In the genomic region with DNA sequence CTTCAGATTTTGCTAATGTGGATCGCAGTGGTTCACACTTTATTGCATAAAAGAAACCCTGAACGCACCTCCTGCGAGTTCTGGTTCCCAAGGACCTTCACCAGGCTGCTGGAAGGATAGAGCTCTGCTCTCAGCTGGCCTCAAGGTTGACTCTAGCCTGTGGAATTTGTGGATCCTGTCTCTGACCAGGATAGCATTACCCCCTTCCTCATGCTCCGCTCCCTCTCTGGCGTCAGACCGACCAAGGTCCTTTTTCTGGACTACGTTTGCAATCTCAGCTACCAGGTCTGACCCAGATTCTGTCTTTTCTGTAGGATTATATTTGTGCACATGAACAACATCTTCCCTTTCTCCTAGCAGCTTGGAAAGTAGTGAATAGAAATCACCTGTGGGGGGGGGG, we compare ENCODE assay signal across 22 mouse cellular contexts.
A peak's percentile ranks its signal among the peaks of the same experiment; 100 is the strongest.
DNase-seq lines count a peak whose midpoint lies in the region; ATAC-seq lines count a peak whose summit lies in the region.
"Had no signal": no experiment of that assay in that cellular context is flagged by ENCODE, and none has a peak within 500 bp of the region (broad histone marks: within the 10 kb centered on the region; RNA-seq: fewer than 3 reads in every experiment).

No protein-coding gene starts in this region.

- no peak for DNase-seq in hindbrain, embryonic 14.5 days (ENCODE audit: low spot score)
- no peak for DNase-seq in hindbrain, embryonic 11.5 days (ENCODE audit: low spot score)
- DNase-seq in midbrain, embryonic 14.5 days: no peak
- peak; percentile 57 to 58 for DNase-seq in adrenal gland, postnatal 36 days
- DNase-seq: B cell, adult 2 months; cerebellum, adult 11 months; cerebellum, adult 8-10 months; cerebellum, postnatal 25 days; gastrocnemius, adult 2 months; gastrocnemius, postnatal 36 days; heart, adult 11 months; heart, postnatal 36 days; kidney, adult 2 months had no signal

- no peak for ATAC-seq in forebrain, embryonic 15.5 days (replicated peaks)
- ATAC-seq in forebrain, embryonic 16.5 days: no peak
- no peak for ATAC-seq in hindbrain, embryonic 14.5 days (ENCODE audit: low FRiP score)
- ATAC-seq in hindbrain, embryonic 11.5 days (ENCODE audit: low FRiP score): no peak; the same call in 1 of the 2 replicates
- 0 out of 2 replicates have a peak, but pooled peaks have one; percentile 42 for ATAC-seq in midbrain, embryonic 16.5 days
- no peak for ATAC-seq in midbrain, embryonic 14.5 days (ENCODE audit: low FRiP score, low TSS enrichment)
- ATAC-seq in CD4-positive, CD25-positive, alpha-beta regulatory T cell, adult 4 months: no peak
- ATAC-seq: intestine, embryonic 16.5 days had no signal

- no peak overlapping the region for H3K9ac ChIP-seq in forebrain, embryonic 15.5 days (replicated peaks)
- H3K9ac ChIP-seq in forebrain, embryonic 16.5 days (replicated peaks; ENCODE audit: low read depth, low read length): no peak overlapping the region
- H3K9ac ChIP-seq in hindbrain, embryonic 14.5 days: no peak overlapping the region
- no peak overlapping the region for H3K9ac ChIP-seq in hindbrain, embryonic 11.5 days (ENCODE audit: low read depth, low read length)
- H3K9ac ChIP-seq in midbrain, embryonic 16.5 days (ENCODE audit: low read depth, low read length): no peak overlapping the region
- no peak overlapping the region for H3K9ac ChIP-seq in midbrain, embryonic 14.5 days (replicated peaks; ENCODE audit: low read length)
- H3K9ac ChIP-seq: embryonic facial prominence, embryonic 12.5 days; forebrain, embryonic 12.5 days; heart, embryonic 13.5 days; hindbrain, embryonic 12.5 days had no signal

- no peak overlapping the region for H3K4me3 ChIP-seq in forebrain, embryonic 15.5 days
- no peak overlapping the region for H3K4me3 ChIP-seq in forebrain, embryonic 16.5 days (replicated peaks; ENCODE audit: low read length)
- H3K4me3 ChIP-seq in hindbrain, embryonic 14.5 days (replicated peaks; ENCODE audit: low read length): no peak overlapping the region
- no peak overlapping the region for H3K4me3 ChIP-seq in hindbrain, embryonic 11.5 days (ENCODE audit: low read depth, low read length)
- no peak overlapping the region for H3K4me3 ChIP-seq in midbrain, embryonic 16.5 days (ENCODE audit: low read depth, low read length)
- no peak overlapping the region for H3K4me3 ChIP-seq in midbrain, embryonic 14.5 days (replicated peaks; ENCODE audit: low read depth, low read length)
- H3K4me3 ChIP-seq: embryonic facial prominence, embryonic 12.5 days; forebrain, embryonic 12.5 days; gastrocnemius, adult 2 months; heart, embryonic 13.5 days; hindbrain, embryonic 12.5 days had no signal

- peaks cover 15% of the 10 kb centered on the region for H3K4me1 ChIP-seq in forebrain, embryonic 15.5 days
- peaks cover 17% of the 10 kb centered on the region for H3K4me1 ChIP-seq in forebrain, embryonic 16.5 days (replicated peaks; ENCODE audit: control insufficient read depth, insufficient read depth, low read length)
- H3K4me1 ChIP-seq in hindbrain, embryonic 14.5 days (replicated peaks; ENCODE audit: control insufficient read depth, insufficient read depth, low read length): peaks cover 11% of the 10 kb centered on the region
- 0 out of 2 replicates have a peak, but pooled peaks cover 3% of the 10 kb centered on the region for H3K4me1 ChIP-seq in hindbrain, embryonic 11.5 days (replicated peaks; ENCODE audit: control insufficient read depth, insufficient read depth, low read length)
- peaks cover 12% of the 10 kb centered on the region; the same call in 1 of the 2 replicates for H3K4me1 ChIP-seq in midbrain, embryonic 16.5 days (ENCODE audit: control insufficient read depth, insufficient read depth, low read length)
- H3K4me1 ChIP-seq in midbrain, embryonic 14.5 days (ENCODE audit: control insufficient read depth, insufficient read depth, low read length): peaks cover 14% of the 10 kb centered on the region
- H3K4me1 ChIP-seq: embryonic facial prominence, embryonic 12.5 days; heart, embryonic 13.5 days had no signal

- 95% methylated on average over 7 of the region's 7 CpGs for WGBS in forebrain, embryonic 15.5 days
- WGBS in forebrain, embryonic 16.5 days: 95% methylated on average over 7 of the region's 7 CpGs
- 90% methylated on average over 7 of the region's 7 CpGs for WGBS in hindbrain, embryonic 14.5 days
- WGBS in hindbrain, embryonic 11.5 days: 91% methylated on average over 7 of the region's 7 CpGs
- 94% methylated on average over 7 of the region's 7 CpGs for WGBS in midbrain, embryonic 16.5 days
- WGBS in midbrain, embryonic 14.5 days: 90% methylated on average over 7 of the region's 7 CpGs

- no peaks in the 10 kb centered on the region for H3K9me3 ChIP-seq in forebrain, embryonic 15.5 days
- H3K9me3 ChIP-seq in forebrain, embryonic 16.5 days (ENCODE audit: control insufficient read depth, low read length): no peaks in the 10 kb centered on the region
- no peaks in the 10 kb centered on the region for H3K9me3 ChIP-seq in hindbrain, embryonic 14.5 days (ENCODE audit: control insufficient read depth, low read length)
- H3K9me3 ChIP-seq in hindbrain, embryonic 11.5 days (ENCODE audit: control insufficient read depth, low read length): no peaks in the 10 kb centered on the region
- H3K9me3 ChIP-seq in midbrain, embryonic 16.5 days (replicated peaks; ENCODE audit: control insufficient read depth, low read length, poor library complexity, severe bottlenecking): no peaks in the 10 kb centered on the region
- no peaks in the 10 kb centered on the region for H3K9me3 ChIP-seq in midbrain, embryonic 14.5 days (ENCODE audit: control insufficient read depth, low read length)
- H3K9me3 ChIP-seq: embryonic facial prominence, embryonic 12.5 days; forebrain, embryonic 12.5 days; heart, embryonic 13.5 days; hindbrain, embryonic 12.5 days had no signal

- H3K27ac ChIP-seq in forebrain, embryonic 15.5 days (replicated peaks): peak overlapping the region; percentile 69
- no peak overlapping the region for H3K27ac ChIP-seq in forebrain, embryonic 16.5 days (ENCODE audit: low read length)
- H3K27ac ChIP-seq in hindbrain, embryonic 14.5 days: peak overlapping the region; percentile 32; the same call in 1 of the 2 replicates
- H3K27ac ChIP-seq in hindbrain, embryonic 11.5 days (ENCODE audit: low read depth, low read length): no peak overlapping the region
- H3K27ac ChIP-seq in midbrain, embryonic 16.5 days (ENCODE audit: low read length): no peak overlapping the region
- H3K27ac ChIP-seq in midbrain, embryonic 14.5 days (replicated peaks; ENCODE audit: low read depth, low read length): no peak overlapping the region
- H3K27ac ChIP-seq: embryonic facial prominence, embryonic 12.5 days; forebrain, embryonic 12.5 days; gastrocnemius, adult 2 months; heart, embryonic 13.5 days had no signal

- no peaks in the 10 kb centered on the region; the same call in 1 of the 2 replicates for H3K36me3 ChIP-seq in forebrain, embryonic 15.5 days
- H3K36me3 ChIP-seq in forebrain, embryonic 16.5 days (ENCODE audit: control insufficient read depth, insufficient read depth): 0 out of 2 replicates have a peak, but pooled peaks cover 2% of the 10 kb centered on the region
- no peaks in the 10 kb centered on the region for H3K36me3 ChIP-seq in hindbrain, embryonic 14.5 days (replicated peaks; ENCODE audit: control insufficient read depth, insufficient read depth)
- H3K36me3 ChIP-seq in hindbrain, embryonic 11.5 days (ENCODE audit: control insufficient read depth, insufficient read depth, low read length): no peaks in the 10 kb centered on the region
- H3K36me3 ChIP-seq in midbrain, embryonic 16.5 days (ENCODE audit: control insufficient read depth, insufficient read depth, low read length): no peaks in the 10 kb centered on the region
- H3K36me3 ChIP-seq in midbrain, embryonic 14.5 days (ENCODE audit: control insufficient read depth, insufficient read depth, low read length): no peaks in the 10 kb centered on the region
- H3K36me3 ChIP-seq: embryonic facial prominence, embryonic 12.5 days; forebrain, embryonic 12.5 days; hindbrain, embryonic 12.5 days had no signal

- no peaks in the 10 kb centered on the region for H3K27me3 ChIP-seq in forebrain, embryonic 15.5 days
- H3K27me3 ChIP-seq in forebrain, embryonic 16.5 days (replicated peaks; ENCODE audit: control insufficient read depth, insufficient read depth, low read length): no peaks in the 10 kb centered on the region
- H3K27me3 ChIP-seq in hindbrain, embryonic 14.5 days (ENCODE audit: control insufficient read depth, insufficient read depth, low read length): no peaks in the 10 kb centered on the region
- H3K27me3 ChIP-seq in hindbrain, embryonic 11.5 days (ENCODE audit: control insufficient read depth, insufficient read depth, low read length): no peaks in the 10 kb centered on the region
- H3K27me3 ChIP-seq in midbrain, embryonic 16.5 days (ENCODE audit: control insufficient read depth, insufficient read depth, low read depth, low read length): no peaks in the 10 kb centered on the region
- H3K27me3 ChIP-seq in midbrain, embryonic 14.5 days (ENCODE audit: control insufficient read depth, insufficient read depth, low read length): no peaks in the 10 kb centered on the region
- H3K27me3 ChIP-seq: embryonic facial prominence, embryonic 12.5 days; forebrain, embryonic 12.5 days; heart, embryonic 13.5 days; hindbrain, embryonic 12.5 days had no signal

- H3K4me2 ChIP-seq in forebrain, embryonic 15.5 days (replicated peaks): no peak overlapping the region
- H3K4me2 ChIP-seq in forebrain, embryonic 16.5 days (ENCODE audit: low read length): no peak overlapping the region
- no peak overlapping the region for H3K4me2 ChIP-seq in hindbrain, embryonic 14.5 days (replicated peaks)
- no peak overlapping the region for H3K4me2 ChIP-seq in hindbrain, embryonic 11.5 days (replicated peaks; ENCODE audit: low read depth, low read length)
- no peak overlapping the region for H3K4me2 ChIP-seq in midbrain, embryonic 16.5 days (ENCODE audit: low read length)
- H3K4me2 ChIP-seq in midbrain, embryonic 14.5 days (ENCODE audit: low read length): no peak overlapping the region
- H3K4me2 ChIP-seq: embryonic facial prominence, embryonic 12.5 days; forebrain, embryonic 12.5 days; heart, embryonic 13.5 days; hindbrain, embryonic 12.5 days had no signal

Comparison
In these comparisons a context has a peak if more than half of its experiments do, and no peak if none do; other contexts are left out.
1. H3K27ac ChIP-seq: peak in forebrain, embryonic 15.5 days (single experiment) and hindbrain, embryonic 14.5 days (single experiment); none in forebrain, embryonic 16.5 days (single experiment), hindbrain, embryonic 11.5 days (single experiment), midbrain, embryonic 16.5 days (single experiment) and midbrain, embryonic 14.5 days (single experiment).
2. DNase-seq: peak in adrenal gland, postnatal 36 days (2 of 2); none in hindbrain, embryonic 14.5 days (single experiment), hindbrain, embryonic 11.5 days (single experiment) and midbrain, embryonic 14.5 days (single experiment).